Mouse (Mus musculus): ENCODE measurements around the gene Uqcc3.

- TF ChIP-seq CTCF (IDR thresholded peaks at IDR 0.05; ENCODE audit: low read depth) = no peak
- TF ChIP-seq EP300 (IDR thresholded peaks at IDR 0.05; ENCODE audit: low read depth) = no peak
Measured at GRCm38 (mm10) chr19:8920073-8920736, 39.5 kb upstream of the Uqcc3 start, which contains the start of gene B3gat3.

Measured in heart, postnatal 0 days (tissue).